Mouse (Mus musculus) G1E (cell line): ENCODE results near the gene Ranbp10.

Source experiments
- CTCF ChIP-seq: IDR thresholded peaks from 2 replicates; pipeline ENCODE4 v1.5.1; 2012; ENCODE audit warnings: low read depth, low read length, inconsistent platforms, mixed read lengths
- GATA1 ChIP-seq: IDR thresholded peaks from 2 replicates; pipeline ENCODE4 v1.6.1; 2012; ENCODE audit warnings: borderline replicate concordance, low read length, inconsistent platforms, mixed read lengths
- TAL1 ChIP-seq: conservative IDR thresholded peaks from 2 replicates; pipeline ENCODE4 v1.6.1; 2012; ENCODE audit warnings: low read depth, low read length, inconsistent platforms, mixed read lengths

GRCm38 (mm10) chr8:105810245-105810786, 16.8 kb downstream of the Ranbp10 start:
- TF ChIP-seq TAL1 (no peak), CTCF (no peak), GATA1 (no peak)
